Mouse (Mus musculus) ES-E14 (cell line): ENCODE results near the gene Olfr560.

Source experiments
- HCFC1 ChIP-seq: IDR thresholded peaks from 2 replicates; pipeline ENCODE4 v1.6.1; 2012; ENCODE audit warnings: low read length, inconsistent platforms, borderline replicate concordance; ENCODE audit not compliant: insufficient read depth
- MAFK ChIP-seq: IDR thresholded peaks from 2 replicates; pipeline ENCODE4 v1.6.1; 2014; ENCODE audit warnings: mild to moderate bottlenecking, low read depth, low read length, inconsistent platforms; ENCODE audit not compliant: insufficient read depth
- ZC3H11A ChIP-seq: IDR thresholded peaks from 2 replicates; pipeline ENCODE4 v1.6.1; 2012; ENCODE audit warnings: low read depth, mild to moderate bottlenecking, inconsistent platforms, low read length, borderline replicate concordance

DNA sequence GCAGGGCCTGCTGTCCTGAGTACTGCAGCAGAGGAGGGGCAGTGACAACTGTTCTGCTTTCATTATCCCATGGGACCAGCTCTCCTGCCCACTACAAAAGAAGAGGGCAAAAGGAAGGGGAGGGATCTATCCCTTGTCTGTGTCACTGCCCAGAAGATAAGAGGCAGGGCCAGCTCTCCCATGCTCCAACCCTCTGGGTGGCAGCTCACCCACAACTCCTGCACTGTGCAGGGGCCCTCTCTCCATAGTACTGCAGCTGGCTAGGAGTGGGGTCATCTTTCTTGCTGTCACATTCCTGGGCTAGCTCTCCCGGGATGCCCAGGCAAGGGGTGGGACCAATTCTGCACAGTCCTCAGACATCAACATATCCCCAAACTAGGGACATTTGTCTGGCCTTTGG, 25.4 kb downstream of the Olfr560 start:
- TF ChIP-seq MAFK: no peak
- TF ChIP-seq HCFC1: no peak
- no peak for TF ChIP-seq ZC3H11A
